Mouse (Mus musculus) heart, postnatal 4 days (tissue): ENCODE measurements at regions not wholly inside any gene's neighbourhood (a gene's known extent, or its start where the extent isn't known, plus 50 kb on each side); places are given as distances from the start of the nearest gene placed in this dataset.
A peak's percentile ranks its signal among the peaks of the same experiment; 100 is the strongest.

ENCODE experiments used
- DNase-seq: peaks from one replicate; pipeline ENCODE4 v3.0.0; 2021

- no peak for DNase-seq
Measured at GRCm38 (mm10) chr11:31748275-31748815, 76.7 kb upstream of the Bod1 start.

DNA sequence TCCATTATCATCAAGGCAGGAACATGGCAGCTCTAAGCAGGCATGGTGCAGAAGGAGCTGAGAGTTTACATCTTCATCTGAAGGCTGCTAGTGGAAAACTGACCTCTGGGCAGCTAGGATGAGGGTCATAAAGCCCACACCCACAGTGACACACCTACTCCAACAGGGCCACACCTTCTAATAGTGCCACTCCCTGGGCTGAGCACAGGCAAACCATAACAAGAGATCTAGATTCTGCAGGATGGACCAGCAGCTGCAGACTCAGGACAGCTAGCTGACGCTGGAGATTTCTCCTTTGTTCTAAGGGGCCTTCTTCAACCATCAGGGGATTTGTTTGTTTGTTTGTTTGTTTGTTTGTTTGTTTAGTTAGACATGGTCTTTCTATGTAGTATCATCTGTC is 79.6 kb upstream of the Bod1 start:
- no peak for DNase-seq

DNA sequence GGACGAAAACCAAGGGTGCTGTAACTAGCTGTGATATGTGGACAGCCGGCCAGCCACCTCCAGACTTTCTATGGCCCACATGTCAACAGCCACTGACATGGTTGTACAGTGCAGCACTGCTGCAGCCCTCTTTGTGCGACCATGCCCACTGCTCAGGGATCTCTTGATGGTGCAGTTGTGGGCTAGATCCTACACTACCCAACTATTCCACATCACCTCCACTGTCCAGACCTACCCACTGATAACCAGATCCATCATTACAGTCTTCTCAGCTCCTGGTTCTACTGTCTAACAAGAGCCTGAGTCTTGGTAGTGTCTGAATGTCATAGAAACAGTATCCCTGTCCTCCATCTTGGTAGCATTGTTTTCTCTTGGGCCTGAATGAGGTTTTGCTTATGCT is 81.5 kb upstream of the Bod1 start:
- no peak for DNase-seq

DNA sequence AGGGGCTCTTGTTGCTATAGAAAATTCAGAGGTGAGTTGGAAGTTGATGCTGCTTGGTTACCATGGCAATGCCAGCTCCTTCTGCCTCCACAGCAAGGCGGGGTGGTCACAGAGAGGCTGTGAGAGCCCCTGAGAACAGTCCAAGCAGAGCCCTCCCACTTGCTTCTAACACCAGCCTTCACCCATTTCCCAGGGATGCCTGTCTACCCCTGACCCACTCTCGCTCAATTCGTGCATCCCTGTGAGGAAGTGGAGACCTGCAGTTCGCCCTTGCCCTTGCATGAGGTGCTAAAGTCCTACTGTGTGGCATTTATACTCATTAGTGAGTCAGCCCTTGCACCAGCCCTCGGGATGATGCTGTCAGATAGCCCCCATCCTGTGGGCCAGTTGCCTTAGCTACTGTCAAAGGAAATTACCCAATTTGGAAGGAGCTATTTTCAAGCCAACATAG is 82.1 kb upstream of the Bod1 start:
- DNase-seq: no peak

- DNase-seq: no peak
Measured at GRCm38 (mm10) chr11:31754416-31754815, 82.7 kb upstream of the Bod1 start.

- DNase-seq: no peak
Measured at GRCm38 (mm10) chr11:31755858-31756257, 84.2 kb upstream of the Bod1 start.

DNA sequence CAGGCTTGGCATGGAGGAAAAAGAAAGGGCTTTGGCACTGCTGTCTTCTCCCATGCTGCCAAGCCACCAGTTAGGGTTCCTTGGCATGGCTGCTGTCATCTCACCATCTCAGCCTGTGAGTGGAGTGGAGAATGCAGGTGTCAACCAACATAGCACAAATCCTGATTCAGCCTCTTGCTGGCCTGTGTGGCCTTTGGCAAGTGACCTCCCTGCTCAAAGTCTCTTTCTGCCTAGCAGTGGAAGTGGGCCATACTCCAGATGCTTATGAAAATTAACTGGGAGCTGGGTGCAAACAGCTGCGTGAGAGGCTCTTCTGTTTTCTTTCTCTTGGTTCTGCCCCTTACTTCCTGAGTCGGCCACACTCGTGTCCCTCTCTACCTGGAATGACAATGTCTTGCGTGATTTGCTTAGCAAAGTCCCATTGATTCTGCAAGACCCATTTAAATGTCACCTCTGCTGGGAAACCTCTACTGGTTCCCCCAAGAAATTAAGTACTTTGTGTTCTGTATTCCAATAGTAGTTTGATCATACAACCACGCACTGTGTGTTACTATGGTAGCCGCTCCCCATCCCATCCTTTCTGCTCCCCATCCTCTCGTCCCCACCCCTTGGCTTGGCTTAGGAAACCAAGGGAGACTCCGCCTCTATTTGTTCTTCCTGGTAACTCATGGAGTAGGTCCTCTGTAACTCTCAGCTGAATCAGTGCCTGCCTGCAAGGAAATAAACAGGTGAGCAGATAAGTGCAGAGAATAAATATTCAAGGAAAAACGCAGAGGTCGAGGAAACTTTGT is 84.9 kb upstream of the Bod1 start:
- no peak for DNase-seq

- peak; percentile 49 for DNase-seq
Measured at GRCm38 (mm10) chr11:31759868-31760765, 88.4 kb upstream of the Bod1 start.

GRCm38 (mm10) chr11:31763856-31764255 is 92.2 kb upstream of the Bod1 start:
- DNase-seq: no peak

DNA sequence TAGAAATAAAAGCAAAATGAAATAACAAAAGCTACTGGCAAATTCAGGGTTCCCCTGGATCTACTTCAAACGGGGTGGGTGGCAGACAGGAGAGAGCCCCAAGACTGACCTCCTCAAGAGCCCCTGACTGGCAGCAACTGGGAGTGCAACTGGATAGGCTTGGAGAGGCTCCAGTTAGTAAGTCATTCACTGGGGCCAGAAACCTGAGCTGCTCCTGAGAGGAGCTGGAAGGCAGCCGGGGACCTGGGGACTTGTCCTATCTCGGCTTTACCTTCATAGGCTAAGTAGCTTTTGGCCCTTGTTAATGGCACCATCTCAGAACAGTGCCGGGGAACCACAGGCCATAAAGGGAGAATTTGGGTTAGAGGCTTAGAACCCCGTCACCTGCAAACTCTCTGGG is 94.6 kb upstream of the Bod1 start:
- DNase-seq: no peak

- no peak for DNase-seq
Measured at GRCm38 (mm10) chr11:31767727-31768495, 96.2 kb upstream of the Bod1 start.

DNA sequence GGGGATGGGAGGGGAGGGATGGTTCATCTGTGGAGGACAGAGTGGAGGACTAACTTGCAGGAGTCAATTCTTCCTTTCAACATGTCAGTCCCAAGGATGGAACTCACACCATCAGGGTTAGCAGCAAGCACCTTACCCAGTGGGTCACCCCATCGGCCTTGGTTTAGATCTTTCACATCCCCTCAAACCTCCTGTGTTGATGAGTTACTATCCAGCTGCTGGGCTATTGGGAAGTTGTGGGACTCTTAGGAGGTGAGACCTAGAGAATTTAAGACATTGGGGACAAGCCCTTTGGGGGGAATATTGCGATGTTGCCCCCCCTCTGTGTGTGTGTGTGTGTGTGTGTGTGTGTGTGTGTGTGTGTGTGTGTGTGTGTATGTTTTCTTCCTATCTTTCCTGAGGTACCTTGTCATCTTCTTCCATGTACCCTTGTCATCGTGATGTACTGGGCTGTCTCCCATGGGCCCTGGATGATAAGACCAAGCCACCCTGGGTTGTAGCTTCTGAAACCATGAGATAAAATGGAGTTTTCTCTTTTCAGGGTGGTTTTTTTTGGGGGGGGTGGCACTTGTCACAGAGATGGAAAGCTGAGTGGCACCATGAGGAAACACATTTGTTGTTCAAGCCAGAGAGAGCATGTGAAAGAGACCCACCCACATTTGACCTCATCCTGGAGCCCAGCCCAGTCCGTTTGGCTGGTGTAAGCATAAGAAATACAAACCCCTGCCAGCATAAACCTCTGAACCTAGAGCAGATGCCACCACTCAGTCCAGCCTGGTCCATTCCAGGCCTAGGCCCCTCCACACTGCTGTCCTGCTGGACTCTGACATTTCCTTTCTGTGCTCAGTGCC is 98.3 kb upstream of the Bod1 start:
- peak; percentile 75 for DNase-seq

DNA sequence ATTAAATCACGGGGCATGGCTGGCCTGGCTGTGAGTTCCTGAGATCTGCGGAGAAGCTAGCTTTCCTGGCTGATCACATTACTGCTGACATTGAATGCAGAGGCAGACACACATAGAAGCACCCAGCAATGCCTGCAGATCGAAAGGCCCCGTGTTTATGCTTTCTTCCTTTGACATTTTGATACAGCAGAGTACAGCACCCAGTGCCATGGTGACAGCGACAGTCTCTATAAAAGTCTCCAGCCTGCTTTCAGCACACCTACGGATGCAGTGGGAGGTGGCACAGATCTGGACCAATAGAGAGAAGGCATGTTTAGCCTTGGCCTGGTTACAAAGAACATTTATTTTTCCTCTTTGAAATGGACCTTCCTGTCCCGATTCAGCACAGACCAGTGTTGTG is 99.2 kb upstream of the Bod1 start:
- DNase-seq: no peak

DNA sequence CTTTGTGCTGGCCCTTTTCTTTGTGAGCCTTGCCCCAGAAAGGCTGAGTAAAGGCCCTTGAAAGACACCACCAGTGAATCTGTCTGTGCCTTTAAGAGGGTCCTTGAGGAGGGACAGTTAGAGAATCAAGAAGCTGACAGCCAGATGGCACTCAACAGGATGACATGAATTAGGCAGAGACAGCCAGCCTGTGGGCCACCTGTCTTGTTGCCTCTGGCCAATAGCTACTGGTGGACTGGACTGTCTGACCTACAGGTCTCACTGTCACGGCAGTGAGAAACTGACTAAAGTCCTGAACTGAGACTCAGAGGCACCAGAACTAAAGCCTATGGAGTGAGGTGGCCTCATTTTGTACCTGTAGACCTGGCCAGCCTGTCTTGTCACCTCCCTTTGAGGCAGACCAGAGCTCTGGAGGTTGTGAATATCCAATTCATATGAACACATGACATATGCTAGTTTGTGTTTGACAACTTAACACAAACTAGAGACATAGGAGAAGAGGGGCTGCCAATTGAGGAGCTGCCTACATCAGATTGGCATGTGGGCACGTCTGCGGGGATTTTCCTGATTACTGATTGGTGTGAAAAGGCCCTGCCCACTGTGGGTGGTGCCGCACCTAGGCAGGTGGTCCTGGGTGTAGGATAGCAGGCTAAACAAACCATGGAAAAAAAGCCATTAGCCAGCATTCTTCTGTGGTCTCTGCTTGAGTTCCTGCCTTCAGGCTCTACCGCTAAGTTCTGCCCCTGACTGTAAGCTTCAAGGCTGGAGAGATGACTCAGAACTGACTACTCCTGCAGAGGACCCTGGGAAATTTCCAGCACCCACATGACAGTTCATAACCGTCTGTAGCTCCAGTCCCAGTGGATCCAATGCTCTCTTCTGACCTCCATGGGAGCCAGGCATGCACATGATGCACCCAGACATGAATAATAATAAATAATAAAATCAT is 100.1 kb upstream of the Bod1 start:
- DNase-seq: no peak

GRCm38 (mm10) chr11:31777531-31777930 is 94.5 kb upstream of the Cpeb4 start:
- DNase-seq: no peak

DNA sequence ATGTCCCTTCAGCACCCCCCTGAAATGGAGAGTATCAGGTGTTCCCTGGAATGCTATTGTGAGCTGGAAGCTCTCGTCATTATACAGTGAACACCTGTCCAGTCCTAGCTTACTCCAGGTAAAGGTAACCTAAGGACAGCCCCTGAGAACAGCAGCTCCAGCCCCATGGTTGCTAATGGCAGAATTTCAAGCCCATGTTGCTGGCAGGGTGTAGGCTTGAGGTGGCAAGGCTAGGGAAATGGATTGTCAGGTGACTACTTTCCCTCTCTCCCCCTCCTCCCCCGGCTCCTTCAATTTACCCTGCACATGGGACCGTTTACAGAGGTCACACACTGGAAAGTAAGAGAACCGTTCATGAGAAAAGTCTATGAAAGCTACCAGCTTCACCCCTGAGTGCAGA is 93.2 kb upstream of the Cpeb4 start:
- no peak for DNase-seq

- no peak for DNase-seq
Measured at GRCm38 (mm10) chr11:31779267-31779666, 92.7 kb upstream of the Cpeb4 start.

DNA sequence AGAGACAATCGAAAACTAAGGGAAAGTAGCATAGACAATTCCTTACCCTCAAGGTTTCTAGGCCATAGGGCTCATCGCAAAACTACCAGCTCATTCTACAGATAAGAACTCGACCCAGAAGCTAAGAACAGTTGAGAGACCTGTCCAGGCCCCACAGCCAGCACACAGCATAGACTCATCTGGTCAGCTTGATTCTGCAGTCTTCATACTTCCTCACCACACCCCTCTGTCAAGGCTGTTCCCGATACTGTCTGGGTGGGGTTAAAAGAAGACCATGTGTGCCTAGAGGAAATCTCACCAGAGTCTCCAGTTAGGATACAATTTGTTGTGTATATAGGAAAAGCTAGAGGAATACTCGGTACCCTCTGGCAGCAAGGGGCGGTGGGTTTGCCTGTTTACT is 91.0 kb upstream of the Cpeb4 start:
- no peak for DNase-seq

GRCm38 (mm10) chr11:31781605-31782004 is 90.4 kb upstream of the Cpeb4 start:
- no peak for DNase-seq

GRCm38 (mm10) chr11:31783506-31784063 is 88.4 kb upstream of the Cpeb4 start:
- DNase-seq: no peak
